Mouse (Mus musculus): ENCODE results near the gene Rnaseh2b. TPM values are rescaled to one million over a fixed set of nuclear protein-coding genes. Genes with fewer than 3 reads are reported as not detected.

Rnaseh2b gene
- polyA plus RNA-seq (2012; rRNA removed), result 29.7 and 40.8 TPM in 2 replicates

GRCm38 (mm10) chr14:62292488-62293339 is at the start of gene Rnaseh2b, which contains the start of gene Dleu7:
TSS of gene Rnaseh2b (plus strand) at chr14:62292589.
TSS of gene Dleu7 (minus strand) at chr14:62293047.

Other genes with a start within 250 kb of the Rnaseh2b start
- gene Dleu7, start 458 bp downstream of the Rnaseh2b start, polyA plus RNA-seq (2012; rRNA removed), result 8.5 and 14.1 TPM in 2 replicates
- gene Gucy1b2, start 163.7 kb downstream of the Rnaseh2b start, polyA plus RNA-seq (2012; rRNA removed), result 1.2 and 2.4 TPM in 2 replicates

Data from central nervous system, embryonic 14 days (tissue).